Mouse (Mus musculus) gastrocnemius, adult 8-10 months (tissue): ENCODE measurements at regions not wholly inside any gene's neighbourhood (a gene's known extent, or its start where the extent isn't known, plus 50 kb on each side); places are given as distances from the start of the nearest gene placed in this dataset.

Experiments used
- DNase-seq, 2 experiments: peaks; one replicate each; pipeline ENCODE4 v3.0.0; 2022; ENCODE audit warnings: low spot score in 2 of 2

DNA sequence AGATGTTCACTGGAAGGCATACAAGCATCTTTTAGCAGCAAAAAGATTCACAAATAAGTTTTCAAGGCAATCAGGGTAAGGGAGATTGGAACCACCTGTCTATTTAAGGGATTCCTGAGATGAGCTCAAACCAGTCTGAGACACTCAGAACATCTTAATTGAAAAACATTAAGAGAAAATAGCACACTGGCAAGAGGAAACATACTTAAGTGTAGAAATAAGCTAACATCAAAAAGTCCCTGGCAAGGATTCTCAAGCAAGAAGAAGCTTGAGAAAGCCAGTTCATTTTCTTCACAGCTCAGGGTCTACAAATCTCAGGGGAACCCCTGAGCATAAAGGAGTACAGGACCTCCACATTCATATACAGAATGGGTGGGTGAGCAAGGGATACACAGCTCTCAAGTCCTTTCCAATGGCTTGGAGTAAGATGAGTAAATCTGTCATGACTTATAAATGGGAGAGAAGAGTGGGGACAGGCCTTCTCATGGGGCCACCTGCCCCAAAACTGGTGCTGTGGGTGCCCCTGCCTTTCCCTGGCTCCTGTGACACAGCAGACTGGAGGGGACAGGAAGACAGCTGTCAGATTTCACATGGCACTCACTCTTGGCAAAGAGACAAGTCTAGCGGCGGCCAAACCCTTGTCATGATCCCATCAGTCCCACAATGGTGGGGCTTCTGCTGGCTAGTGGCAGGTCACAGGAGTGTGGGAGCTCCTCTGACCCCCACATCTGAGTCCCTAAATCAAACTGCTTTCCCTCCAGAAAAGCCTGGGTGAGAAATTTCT is 436.6 kb downstream of the Meis1 start:
- no peak for DNase-seq

GRCm38 (mm10) chr11:18581078-18581800 is 437.5 kb downstream of the Meis1 start:
- no peak for DNase-seq

- no peak for DNase-seq
These were observed 447.1 kb downstream of the Meis1 start for GRCm38 (mm10) chr11:18571557-18572209.

GRCm38 (mm10) chr11:18563011-18563410 is 455.8 kb downstream of the Meis1 start:
- no peak for DNase-seq

GRCm38 (mm10) chr11:18558665-18559064 is 460.1 kb downstream of the Meis1 start:
- no peak for DNase-seq

- no peak for DNase-seq
These were observed 483.3 kb downstream of the Meis1 start for GRCm38 (mm10) chr11:18535592-18535857.

DNA sequence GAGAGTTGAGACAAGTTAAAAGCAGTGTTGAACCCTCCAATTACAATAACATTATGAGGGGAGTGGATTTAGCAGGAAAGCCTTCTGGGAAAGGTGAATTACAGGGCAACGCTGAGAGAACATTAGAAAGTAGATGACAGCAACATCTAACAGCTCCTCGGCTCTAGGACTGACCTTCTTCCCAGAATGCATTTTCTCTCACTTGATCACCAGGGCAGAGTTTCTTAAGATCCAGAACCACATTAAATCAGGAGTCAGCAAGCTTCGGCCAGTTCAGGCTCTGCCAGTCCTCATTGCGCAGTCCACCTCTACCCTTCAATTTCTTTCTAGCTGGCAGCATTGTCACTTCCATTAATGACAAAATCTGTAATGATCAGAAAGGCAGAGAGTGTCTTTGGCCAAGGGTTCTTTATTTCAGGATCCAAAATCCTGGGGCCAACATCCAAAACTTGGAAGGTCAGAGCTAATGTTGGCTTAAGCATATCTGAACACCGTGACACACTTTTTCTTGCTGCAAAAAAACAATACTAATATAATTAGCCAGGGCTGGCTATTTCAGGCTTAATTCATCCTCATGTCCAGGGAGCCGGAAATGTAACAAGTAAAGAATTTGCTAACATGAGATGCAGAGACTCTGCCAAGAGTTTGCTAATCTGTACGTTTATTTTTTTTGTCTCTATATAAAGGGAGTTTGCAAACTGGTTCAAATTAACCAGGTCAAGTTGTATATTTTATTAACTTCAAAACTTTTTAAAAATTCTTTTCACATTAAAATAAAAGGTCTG is 483.8 kb downstream of the Meis1 start:
- DNase-seq = no peak

DNA sequence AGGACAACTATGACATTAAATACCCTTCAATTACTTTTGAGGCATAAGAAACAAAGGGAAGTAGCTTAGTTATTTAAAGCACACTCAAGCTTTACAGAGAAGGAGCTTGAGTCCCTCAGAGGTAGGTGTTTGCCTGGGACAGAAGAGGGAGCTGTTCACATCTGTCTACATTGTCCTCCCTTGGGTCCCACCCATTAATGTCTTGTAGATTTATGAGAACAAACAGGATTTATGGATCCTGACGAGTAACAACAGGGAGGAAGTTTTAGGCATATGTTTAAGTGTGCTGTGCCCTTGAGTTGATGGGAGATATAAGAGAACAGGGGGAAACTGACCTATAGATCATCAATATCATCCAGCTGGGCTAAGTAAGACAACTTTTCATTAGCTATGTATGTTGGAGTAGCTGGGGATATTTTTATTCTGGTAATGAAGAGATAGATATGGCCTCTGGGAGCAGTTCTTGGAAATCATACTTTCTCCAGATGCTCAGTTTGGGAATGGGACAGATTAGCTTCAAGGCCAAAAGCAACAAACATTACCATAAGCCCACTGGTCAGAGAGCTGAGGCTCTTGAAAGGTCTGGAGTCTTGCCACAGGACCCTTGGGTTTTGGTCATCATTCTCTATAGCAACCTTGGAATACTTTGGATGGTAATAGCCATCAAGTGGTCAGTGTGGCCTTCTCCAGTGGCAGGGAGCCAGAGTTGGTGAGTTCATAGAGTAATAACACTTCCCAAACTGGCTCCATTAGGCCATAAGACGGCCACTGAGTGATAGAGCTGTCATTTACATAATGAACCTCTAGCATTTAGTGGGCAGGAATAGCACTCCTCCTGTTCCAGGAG is 487.3 kb downstream of the Meis1 start:
- no peak for DNase-seq

GRCm38 (mm10) chr11:18528568-18528967 is 490.2 kb downstream of the Meis1 start:
- DNase-seq = no peak

DNA sequence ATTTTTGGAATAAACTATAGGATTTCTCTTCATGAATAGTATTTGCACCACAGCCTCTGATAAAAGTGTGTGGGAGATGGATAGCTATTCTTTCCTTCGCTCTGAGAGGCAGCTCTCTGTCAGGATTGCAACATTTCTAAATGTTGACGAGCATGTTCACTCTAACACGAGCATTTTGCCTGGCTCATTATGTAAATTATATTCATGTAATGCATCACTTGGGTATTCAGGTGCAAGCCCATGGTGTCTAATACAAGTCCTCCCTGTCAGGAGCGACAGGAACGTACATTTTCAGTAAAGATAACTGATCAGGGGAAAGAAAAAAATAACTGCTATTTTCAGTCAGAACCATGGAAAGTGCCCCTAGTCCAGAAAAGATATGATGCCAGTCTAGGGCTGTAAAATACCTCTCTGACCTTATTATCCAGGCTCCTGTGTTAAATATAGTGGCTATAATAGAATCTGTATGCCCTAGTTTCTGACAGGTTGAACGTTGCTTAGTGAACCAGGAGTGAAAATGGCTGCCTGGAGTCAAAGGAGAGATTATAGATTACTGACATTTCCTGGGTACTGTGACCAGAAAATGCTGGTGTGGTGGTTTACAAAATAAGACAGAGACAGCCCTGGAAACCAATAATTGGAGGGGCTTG is 523.6 kb downstream of the Meis1 start:
- DNase-seq = no peak

DNA sequence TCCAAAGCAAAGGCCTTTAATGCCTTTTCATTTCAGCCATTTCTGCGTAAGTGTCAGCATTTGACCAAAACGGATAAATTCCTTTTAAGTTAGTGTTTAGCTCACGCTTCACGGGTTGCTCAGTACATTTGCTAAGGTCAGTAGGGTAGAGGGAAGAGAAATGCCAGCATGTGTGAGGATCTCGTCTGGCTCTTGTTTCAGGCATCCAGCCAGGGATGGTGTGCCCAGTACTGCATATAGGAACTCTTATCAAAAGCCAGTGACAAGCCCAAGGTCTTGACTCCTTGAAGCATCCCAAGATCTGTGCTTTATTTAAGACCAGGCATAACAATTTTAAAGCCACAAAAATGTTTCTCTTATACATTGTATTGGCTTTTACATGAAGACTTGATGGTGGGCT is 524.8 kb downstream of the Meis1 start:
- no peak for DNase-seq

GRCm38 (mm10) chr11:18493086-18493485 is 525.7 kb downstream of the Meis1 start:
- no peak for DNase-seq

DNA sequence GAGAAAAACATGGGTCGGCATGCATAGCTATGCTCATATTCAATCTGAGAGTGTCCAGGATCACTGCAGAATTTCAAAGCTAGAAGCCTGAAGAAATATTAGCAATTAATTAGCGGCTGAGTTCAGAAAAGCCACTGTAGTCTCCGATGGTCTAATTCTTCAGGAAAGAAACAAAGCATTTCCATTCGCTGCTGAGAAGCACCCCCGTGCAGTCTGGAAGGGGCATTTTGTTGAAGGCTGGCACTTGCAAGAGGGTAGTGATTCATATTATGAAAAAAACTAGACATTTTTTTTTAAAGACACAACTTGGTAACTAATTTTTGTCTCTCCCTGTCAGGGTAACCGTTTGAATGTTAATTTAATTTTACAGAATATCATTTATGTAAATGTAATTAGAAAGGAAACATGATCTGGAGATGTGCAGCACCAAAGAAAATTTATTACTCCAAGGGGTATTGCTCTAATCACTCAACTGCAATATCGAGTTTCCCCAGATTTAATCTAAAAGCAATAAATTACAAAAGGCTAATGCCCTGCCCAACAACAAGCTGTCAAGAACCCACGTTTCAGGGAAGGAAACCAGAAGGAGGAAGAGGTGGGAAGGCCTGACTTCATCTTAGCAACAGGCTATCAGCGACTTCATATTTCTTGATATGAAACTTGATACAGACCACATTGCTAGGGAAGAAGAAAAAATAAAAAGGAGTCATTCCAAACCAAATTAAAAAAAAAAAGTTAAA is 529.1 kb downstream of the Meis1 start:
- no peak for DNase-seq

GRCm38 (mm10) chr11:18478841-18479240 is 525.2 kb upstream of the Etaa1 start:
- DNase-seq = no peak

DNA sequence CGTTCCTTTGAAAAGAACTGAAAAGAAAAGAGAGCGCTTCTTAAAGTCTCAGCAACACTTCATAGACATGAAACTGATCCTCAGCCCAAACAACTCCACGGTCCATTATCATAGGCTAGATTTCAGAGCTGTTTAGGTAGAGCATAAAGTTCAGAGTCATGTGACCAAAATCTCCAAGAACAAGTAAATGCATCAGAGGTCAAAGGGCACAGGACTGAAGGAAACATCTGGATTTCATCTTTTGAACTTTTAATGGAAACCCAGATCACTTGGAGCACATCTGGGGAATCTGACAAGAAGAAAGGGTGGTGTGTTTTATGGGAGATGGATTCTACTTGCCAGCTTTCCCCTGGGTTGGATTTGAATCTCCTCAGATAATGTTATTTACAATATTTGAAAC is 497.6 kb upstream of the Etaa1 start:
- DNase-seq = no peak

DNA sequence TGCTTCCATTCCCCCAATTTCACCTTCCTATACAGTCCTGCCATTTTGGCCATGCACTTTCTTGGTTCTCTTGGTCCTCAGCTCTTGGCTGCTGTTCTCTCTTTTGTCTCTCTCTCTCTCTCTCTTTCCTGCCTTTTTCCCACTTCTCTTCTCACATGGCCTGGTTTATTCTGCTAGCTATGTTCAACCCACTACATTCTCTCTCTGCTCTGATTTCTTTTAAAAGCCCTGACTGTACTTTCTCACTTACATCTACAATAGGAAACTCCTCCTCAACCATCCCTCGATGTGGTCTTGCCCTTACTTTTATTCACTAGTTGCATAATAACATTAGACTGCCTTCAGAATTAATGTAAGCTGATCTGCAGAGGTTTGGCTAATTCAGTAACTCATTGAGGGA is 495.2 kb upstream of the Etaa1 start:
- DNase-seq = no peak

GRCm38 (mm10) chr11:18444600-18444999 is 490.9 kb upstream of the Etaa1 start:
- DNase-seq = no peak

- no peak for DNase-seq
These were observed 490.4 kb upstream of the Etaa1 start for GRCm38 (mm10) chr11:18444101-18444500.

GRCm38 (mm10) chr11:18443156-18443555 is 489.5 kb upstream of the Etaa1 start:
- DNase-seq = no peak
